In genomic region chr8:72350727-72351126, GRCm38 (mm10) we compare ENCODE assay signal across 11 mouse cellular contexts. TPM values are rescaled to one million over a fixed set of nuclear protein-coding genes. Genes with fewer than 3 reads are reported as not detected.
DNase-seq lines count a peak whose midpoint lies in the region.
"Had no signal": no experiment of that assay in that cellular context is flagged by ENCODE, and none has a peak within 500 bp of the region (broad histone marks: within the 10 kb centered on the region; RNA-seq: fewer than 3 reads in every experiment).

No protein-coding gene starts in this region.

- no peaks in the 10 kb centered on the region for H3K36me3 ChIP-seq in splenic B cell, adult 2 months (ENCODE audit: control insufficient read depth, insufficient read depth, low read length, poor library complexity, severe bottlenecking)

- peak; percentile 31 for DNase-seq in adrenal gland, postnatal 14 days
- no peak for DNase-seq in adrenal gland, postnatal 25 days
- DNase-seq in T-cell, adult 2 months (ENCODE audit: low spot score): peak; percentile 90
- peak; percentile 56 to 74 for DNase-seq in lung, postnatal 4 days
- DNase-seq in splenic B cell, adult 2 months (ENCODE audit: low read depth, low spot score): peak; percentile 78
- no peak for DNase-seq in gastrocnemius, postnatal 25 days
- DNase-seq in ovary, postnatal 10 days (ENCODE audit: low spot score): no peak
- no peak for DNase-seq in cerebellum, postnatal 10 days
- DNase-seq: right cerebral cortex, postnatal 14 days had no signal

- H3K27me3 ChIP-seq in splenic B cell, adult 2 months (ENCODE audit: control insufficient read depth, insufficient read depth, low read length, poor library complexity, severe bottlenecking): no peaks in the 10 kb centered on the region
- H3K27me3 ChIP-seq: heart, embryonic 15.5 days; lung, embryonic 15.5 days had no signal

RNA-seq across cellular contexts. Expression of gene Klf2, which starts 31.9 kb away (rescaled TPM):
- 73.8 and 95.6 TPM in 2 replicates for total RNA-seq in adrenal gland, postnatal 14 days (2021)
- total RNA-seq in adrenal gland, postnatal 25 days (2021): 37.5 and 38.2 TPM in 2 replicates
- 10 to 100 TPM; 16.1 to 17.4 TPM for total RNA-seq in gastrocnemius, postnatal 25 days (2021)

RNA-seq across cellular contexts. Expression of gene Gm10282, which starts 45.7 kb away (rescaled TPM):
- total RNA-seq in adrenal gland, postnatal 14 days (2021): 16.0 and 16.8 TPM in 2 replicates
- 19.3 and 27.3 TPM in 2 replicates for total RNA-seq in adrenal gland, postnatal 25 days (2021)
- 1 to 10 TPM; 2.0 to 3.7 TPM for total RNA-seq in gastrocnemius, postnatal 25 days (2021)

Comparison
In these comparisons a context has a peak if more than half of its experiments do, and no peak if none do; other contexts are left out.
1. DNase-seq: peak in adrenal gland, postnatal 14 days (single experiment), T-cell, adult 2 months (single experiment), lung, postnatal 4 days (2 of 2) and splenic B cell, adult 2 months (single experiment); none in adrenal gland, postnatal 25 days (single experiment), gastrocnemius, postnatal 25 days (single experiment), ovary, postnatal 10 days (single experiment) and cerebellum, postnatal 10 days (0 of 2).